Mouse (Mus musculus) ES-CJ7 (cell line): Measurements from ENCODE around the gene Ccdc84.
A peak's percentile ranks its signal among the peaks of the same experiment; 100 is the strongest.
"Not testable (repeated sequence)": the region's sequence is repeated elsewhere in the genome, so short reads cannot be mapped to it uniquely, and the experiment has no call there.

ENCODE experiments used
- DNase-seq: peaks from one replicate; pipeline ENCODE4 v3.0.0; 2011; ENCODE audit warnings: low read depth, low spot score

The Ccdc84 gene

GRCm38 (mm10) chr9:44408693-44409092, 9.7 kb downstream of the Ccdc84 start:
- DNase-seq = not testable (repeated sequence)

GRCm38 (mm10) chr9:44407752-44408097, 10.6 kb downstream of the Ccdc84 start:
- DNase-seq = no peak

GRCm38 (mm10) chr9:44406906-44407751, 11.2 kb downstream of the Ccdc84 start, which contains the start of the genes Rps25 and Trappc4:
Gene Rps25 (plus strand): TSS chr9:44407139.
Gene Trappc4 (minus strand): TSS chr9:44407600.
- DNase-seq = peak; percentile 95

GRCm38 (mm10) chr9:44405011-44405410, 13.4 kb downstream of the Ccdc84 start:
- no peak for DNase-seq

GRCm38 (mm10) chr9:44401081-44401480, 17.3 kb downstream of the Ccdc84 start:
- no peak for DNase-seq

GRCm38 (mm10) chr9:44399795-44400114, 18.6 kb downstream of the Ccdc84 start:
- DNase-seq = no peak

- no peak for DNase-seq
These were observed 19.1 kb downstream of the Ccdc84 start for GRCm38 (mm10) chr9:44399114-44399794.

- DNase-seq = no peak
These were observed 19.8 kb downstream of the Ccdc84 start for GRCm38 (mm10) chr9:44398551-44398950.

- no peak for DNase-seq
These were observed 20.3 kb downstream of the Ccdc84 start for GRCm38 (mm10) chr9:44398087-44398486.

- peak; percentile 97 for DNase-seq
These were observed 21.5 kb downstream of the Ccdc84 start, which contains the start of gene Slc37a4 for GRCm38 (mm10) chr9:44396684-44397411. Gene Slc37a4 (plus strand): TSS chr9:44396852.

GRCm38 (mm10) chr9:44391466-44391865, 26.9 kb downstream of the Ccdc84 start:
- DNase-seq = peak; percentile 67

GRCm38 (mm10) chr9:44389273-44389672, 29.1 kb downstream of the Ccdc84 start:
- DNase-seq = peak; percentile 73

GRCm38 (mm10) chr9:44387221-44387620, 31.1 kb downstream of the Ccdc84 start:
- no peak for DNase-seq

GRCm38 (mm10) chr9:44384596-44384995, 33.8 kb downstream of the Ccdc84 start:
- no peak for DNase-seq

GRCm38 (mm10) chr9:44379862-44380261, 38.5 kb downstream of the Ccdc84 start:
- no peak for DNase-seq

- peak; percentile 98 for DNase-seq
These were observed 39.1 kb downstream of the Ccdc84 start, which contains the start of gene Hyou1 for GRCm38 (mm10) chr9:44379054-44379834. Gene Hyou1 (plus strand): TSS chr9:44379490.

GRCm38 (mm10) chr9:44378153-44378730, 40.1 kb downstream of the Ccdc84 start:
- no peak for DNase-seq

- not testable (repeated sequence) for DNase-seq
These were observed 41.0 kb downstream of the Ccdc84 start for GRCm38 (mm10) chr9:44377335-44377734.

- DNase-seq = no peak
These were observed 42.2 kb downstream of the Ccdc84 start for GRCm38 (mm10) chr9:44376141-44376540.

GRCm38 (mm10) chr9:44373386-44373785, 45.0 kb downstream of the Ccdc84 start:
- DNase-seq = no peak

GRCm38 (mm10) chr9:44364480-44364879, 53.9 kb downstream of the Ccdc84 start:
- DNase-seq = peak; percentile 80
